Mouse (Mus musculus) lung, embryonic 15.5 days (tissue): ENCODE measurements around the gene Notch2. TPM values are rescaled to one million over a fixed set of nuclear protein-coding genes. Genes with fewer than 3 reads are reported as not detected.

Experiments used
- ATAC-seq: fragments of 200-750 bp; cut with Nextera tagmentation; 2 replicates; pipeline ENCODE4 v1.8.0; 2017; ENCODE audit warnings: moderate number of reproducible peaks, borderline replicate concordance; ENCODE audit not compliant: low FRiP score, low TSS enrichment; ENCODE audit errors: extremely low read depth
- H3K27ac ChIP-seq: fragments of 300-500 bp; sonication (generic); 2 replicates; pipeline ENCODE4 v1.5.1; 2015; ENCODE audit warnings: moderate library complexity, mild to moderate bottlenecking, inconsistent platforms
- H3K27me3 ChIP-seq: fragments of 300-500 bp; sonication (generic); 2 replicates; pipeline ENCODE4 v1.6.1; 2015; ENCODE audit warnings: inconsistent platforms
- H3K36me3 ChIP-seq: fragments of 300-500 bp; sonication (generic); 2 replicates; pipeline ENCODE4 v1.6.1; 2015; ENCODE audit warnings: inconsistent platforms
- H3K4me1 ChIP-seq: fragments of 300-500 bp; sonication (generic); 2 replicates; pipeline ENCODE4 v1.6.1; 2015; ENCODE audit warnings: inconsistent platforms
- H3K4me2 ChIP-seq: fragments of 300-500 bp; sonication (generic); 2 replicates; pipeline ENCODE4 v1.6.1; 2015; ENCODE audit warnings: inconsistent platforms, mild to moderate bottlenecking, moderate library complexity
- H3K4me3 ChIP-seq: fragments of 300-500 bp; sonication (generic); 2 replicates; pipeline ENCODE4 v1.5.1; 2015; ENCODE audit warnings: mild to moderate bottlenecking, inconsistent platforms
- H3K9ac ChIP-seq: fragments of 300-500 bp; sonication (generic); 2 replicates; pipeline ENCODE4 v1.6.1; 2015; ENCODE audit warnings: inconsistent platforms
- H3K9me3 ChIP-seq: fragments of 300-500 bp; sonication (generic); 2 replicates; pipeline ENCODE4 v1.6.1; 2016; ENCODE audit warnings: inconsistent platforms
- WGBS: fragments of 180-500 bp; shearing (Covaris S2); methylation state at CpG from one replicate; pipeline ENCODE4 v1.1.7; 2015; 5-methylcytosine and 5-hydroxymethylcytosine counted together
- polyA plus RNA-seq: library from polyadenylated mRNA; unstranded; fragments of >200 nt; fragmentation: Nextera tagmentation; extraction: Ambion mirVana; gene quantifications from 2 replicates; pipeline ENCODE4 v1.2.1, GENCODE M21; 2015

The Notch2 gene
- polyA plus RNA-seq, 1 experiment from 2014 or later = 35.1 TPM

DNA sequence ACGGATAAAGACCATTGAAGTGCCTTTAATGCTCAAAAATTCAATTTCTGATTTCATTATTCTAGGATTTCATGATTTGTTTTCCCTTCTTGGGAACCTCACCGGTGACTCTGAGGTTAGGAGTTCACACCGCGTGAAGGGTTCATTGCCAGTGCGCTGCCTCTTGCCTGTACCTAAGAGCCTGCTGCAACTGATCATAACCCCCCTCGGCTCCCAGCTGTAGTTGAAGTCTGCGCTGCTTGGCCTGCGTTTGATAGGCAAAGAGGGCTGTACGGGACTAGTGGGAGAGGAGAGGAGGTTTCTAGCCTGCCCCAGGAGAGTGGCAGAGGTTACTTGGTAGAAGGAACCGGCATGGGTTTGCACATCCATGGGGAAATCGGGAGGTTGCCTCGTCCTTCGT is 71.5 kb downstream of the Notch2 start:
- Histone ChIP-seq H3K4me3 (no peak overlapping the region), H3K36me3 (peaks cover 25% of the 10 kb centered on the region), H3K9me3 (no peaks in the 10 kb centered on the region), H3K27me3 (no peaks in the 10 kb centered on the region), H3K4me1 (peaks cover 31% of the 10 kb centered on the region), H3K27ac (no peak overlapping the region), H3K4me2 (no peak overlapping the region), H3K9ac (no peak overlapping the region)
- no peak for ATAC-seq
- 75% methylated on average over 13 of the region's 13 CpGs for WGBS

GRCm38 (mm10) chr3:98085812-98086268 is 72.5 kb downstream of the Notch2 start:
- peak; percentile 72 for ATAC-seq
- H3K4me3 ChIP-seq = no peak overlapping the region
- peaks cover 32% of the 10 kb centered on the region for H3K4me1 ChIP-seq
- no peak overlapping the region for H3K4me2 ChIP-seq
- 24% methylated on average over 5 of the region's 5 CpGs for WGBS
- H3K36me3 ChIP-seq = peaks cover 25% of the 10 kb centered on the region
- no peak overlapping the region for H3K9ac ChIP-seq
- H3K27me3 ChIP-seq = no peaks in the 10 kb centered on the region
- peak overlapping the region; percentile 42; the same call in 1 of the 2 replicates for H3K27ac ChIP-seq
- no peaks in the 10 kb centered on the region for H3K9me3 ChIP-seq

- no peaks in the 10 kb centered on the region for H3K9me3 ChIP-seq
- peaks cover 32% of the 10 kb centered on the region for H3K4me1 ChIP-seq
- H3K36me3 ChIP-seq = peaks cover 25% of the 10 kb centered on the region
- H3K4me3 ChIP-seq = no peak overlapping the region
- H3K4me2 ChIP-seq = no peak overlapping the region
- 0 out of 2 replicates have a peak overlapping the region, but pooled peaks have one; percentile 29 for H3K27ac ChIP-seq
- WGBS = 64% methylated on average over 4 of the region's 4 CpGs
- no peak for ATAC-seq
- H3K9ac ChIP-seq = no peak overlapping the region
- no peaks in the 10 kb centered on the region for H3K27me3 ChIP-seq
These were observed 73.1 kb downstream of the Notch2 start for GRCm38 (mm10) chr3:98086441-98086840.

DNA sequence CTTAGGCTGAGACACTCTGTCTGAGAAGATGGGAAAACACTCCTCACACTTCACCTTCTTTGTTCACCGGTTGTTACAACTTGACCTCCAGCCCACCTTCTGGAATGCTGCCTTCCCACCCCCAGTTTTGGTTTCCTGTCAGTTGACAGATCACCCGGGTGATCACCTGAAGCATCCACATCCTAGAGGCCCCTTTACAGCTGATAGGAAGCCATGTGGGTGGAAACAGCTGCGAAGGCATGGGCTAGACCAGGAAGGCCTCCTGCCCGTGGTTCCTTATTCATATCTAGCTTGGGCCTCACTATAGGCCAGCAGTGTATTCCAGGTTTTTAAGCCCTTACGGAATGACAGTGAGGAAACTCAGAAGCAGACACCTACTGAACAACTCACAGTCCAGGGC is 73.5 kb downstream of the Notch2 start:
- WGBS = 44% methylated on average over 5 of the region's 5 CpGs
- no peak for ATAC-seq
- H3K4me1 ChIP-seq = peaks cover 32% of the 10 kb centered on the region
- no peak overlapping the region for H3K9ac ChIP-seq
- no peak overlapping the region for H3K4me2 ChIP-seq
- peaks cover 23% of the 10 kb centered on the region for H3K36me3 ChIP-seq
- H3K4me3 ChIP-seq = no peak overlapping the region
- no peaks in the 10 kb centered on the region for H3K9me3 ChIP-seq
- 0 out of 2 replicates have a peak overlapping the region, but pooled peaks have one; percentile 29 for H3K27ac ChIP-seq
- no peaks in the 10 kb centered on the region for H3K27me3 ChIP-seq

- Histone ChIP-seq H3K4me3 (no peak overlapping the region), H3K9ac (no peak overlapping the region), H3K4me1 (peaks cover 32% of the 10 kb centered on the region), H3K27me3 (no peaks in the 10 kb centered on the region), H3K4me2 (no peak overlapping the region), H3K9me3 (no peaks in the 10 kb centered on the region), H3K27ac (no peak overlapping the region), H3K36me3 (peaks cover 17% of the 10 kb centered on the region)
- WGBS = 79% methylated on average over 3 of the region's 3 CpGs
- ATAC-seq = no peak
These were observed 74.2 kb downstream of the Notch2 start for GRCm38 (mm10) chr3:98087551-98087950.

GRCm38 (mm10) chr3:98089702-98090101 is 76.4 kb downstream of the Notch2 start:
- H3K4me1 ChIP-seq = peaks cover 47% of the 10 kb centered on the region
- WGBS = 63% methylated on average over 5 of the region's 5 CpGs
- H3K9me3 ChIP-seq = no peaks in the 10 kb centered on the region
- H3K9ac ChIP-seq = no peak overlapping the region
- no peaks in the 10 kb centered on the region for H3K27me3 ChIP-seq
- peaks cover 12% of the 10 kb centered on the region; the same call in 1 of the 2 replicates for H3K36me3 ChIP-seq
- H3K4me2 ChIP-seq = no peak overlapping the region
- no peak overlapping the region; the same call in 1 of the 2 replicates for H3K27ac ChIP-seq
- no peak overlapping the region for H3K4me3 ChIP-seq
- no peak for ATAC-seq

DNA sequence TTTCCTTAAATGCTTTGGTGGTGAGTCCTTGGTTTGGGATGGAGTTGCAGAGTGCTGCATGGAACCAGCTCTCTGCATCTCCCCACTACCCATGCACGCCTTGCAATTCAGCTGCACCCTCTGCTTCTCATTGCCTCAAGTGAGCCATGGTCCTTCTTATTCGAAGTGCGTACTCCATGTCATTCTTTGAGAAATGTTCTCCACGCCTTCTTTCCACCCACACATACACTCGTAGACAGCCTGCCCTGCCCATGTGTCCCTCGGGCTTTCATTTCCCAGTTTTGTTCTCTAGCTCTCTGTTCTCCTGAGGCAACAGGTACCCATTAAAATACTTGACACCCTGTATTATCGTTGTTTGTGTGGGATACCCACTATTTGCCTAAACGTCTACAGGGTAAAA is 76.8 kb downstream of the Notch2 start:
- H3K4me2 ChIP-seq = no peak overlapping the region
- no peak overlapping the region for H3K9ac ChIP-seq
- peaks cover 8% of the 10 kb centered on the region; the same call in 1 of the 2 replicates for H3K36me3 ChIP-seq
- H3K27ac ChIP-seq = no peak overlapping the region; the same call in 1 of the 2 replicates
- no peaks in the 10 kb centered on the region for H3K9me3 ChIP-seq
- H3K4me3 ChIP-seq = no peak overlapping the region
- WGBS = 74% methylated on average over 8 of the region's 8 CpGs
- ATAC-seq = no peak
- H3K4me1 ChIP-seq = peaks cover 46% of the 10 kb centered on the region
- no peaks in the 10 kb centered on the region for H3K27me3 ChIP-seq

- 51% methylated on average over 10 of the region's 10 CpGs for WGBS
- H3K9me3 ChIP-seq = no peaks in the 10 kb centered on the region
- no peaks in the 10 kb centered on the region for H3K27me3 ChIP-seq
- no peak overlapping the region for H3K4me2 ChIP-seq
- H3K27ac ChIP-seq = no peak overlapping the region; the same call in 1 of the 2 replicates
- H3K4me1 ChIP-seq = peaks cover 37% of the 10 kb centered on the region
- no peak for ATAC-seq
- peaks cover 11% of the 10 kb centered on the region; the same call in 1 of the 2 replicates for H3K36me3 ChIP-seq
- H3K4me3 ChIP-seq = no peak overlapping the region
- no peak overlapping the region for H3K9ac ChIP-seq
These were observed 79.5 kb downstream of the Notch2 start for GRCm38 (mm10) chr3:98092680-98093370.

GRCm38 (mm10) chr3:98093954-98094353 is 80.6 kb downstream of the Notch2 start:
- no peak overlapping the region for H3K4me3 ChIP-seq
- 71% methylated on average over 5 of the region's 5 CpGs for WGBS
- H3K36me3 ChIP-seq = peaks cover 19% of the 10 kb centered on the region
- no peaks in the 10 kb centered on the region for H3K27me3 ChIP-seq
- no peak for ATAC-seq
- H3K4me2 ChIP-seq = no peak overlapping the region
- no peak overlapping the region for H3K9ac ChIP-seq
- H3K9me3 ChIP-seq = no peaks in the 10 kb centered on the region
- H3K27ac ChIP-seq = no peak overlapping the region
- H3K4me1 ChIP-seq = peaks cover 46% of the 10 kb centered on the region

GRCm38 (mm10) chr3:98094629-98095583 is 81.6 kb downstream of the Notch2 start:
- Histone ChIP-seq H3K27me3 (no peaks in the 10 kb centered on the region), H3K4me2 (no peak overlapping the region), H3K27ac (no peak overlapping the region), H3K9ac (no peak overlapping the region), H3K9me3 (no peaks in the 10 kb centered on the region), H3K36me3 (peaks cover 28% of the 10 kb centered on the region), H3K4me1 (peaks cover 41% of the 10 kb centered on the region), H3K4me3 (no peak overlapping the region)
- no peak; the same call in 1 of the 2 replicates for ATAC-seq
- 47% methylated on average over 17 of the region's 17 CpGs for WGBS

GRCm38 (mm10) chr3:98096981-98097380 is 83.7 kb downstream of the Notch2 start:
- H3K4me1 ChIP-seq = peaks cover 43% of the 10 kb centered on the region
- no peak for ATAC-seq

More at GRCm38 (mm10) chr3:98096981-98097380, 83.7 kb downstream of the Notch2 start:
- Histone ChIP-seq H3K4me3 (no peak overlapping the region), H3K9me3 (no peaks in the 10 kb centered on the region), H3K27me3 (no peaks in the 10 kb centered on the region), H3K9ac (no peak overlapping the region), H3K36me3 (peaks cover 49% of the 10 kb centered on the region), H3K4me2 (no peak overlapping the region), H3K27ac (no peak overlapping the region)
- WGBS = 93% methylated on average over 7 of the region's 7 CpGs
